Mouse (Mus musculus): ENCODE results near the gene Wasf2. TPM values are rescaled to one million over a fixed set of nuclear protein-coding genes. Genes with fewer than 3 reads are reported as not detected.

The Wasf2 gene
- 43.5 and 66.0 TPM in 2 replicates for polyA plus RNA-seq (2012; rRNA removed)

DNA sequence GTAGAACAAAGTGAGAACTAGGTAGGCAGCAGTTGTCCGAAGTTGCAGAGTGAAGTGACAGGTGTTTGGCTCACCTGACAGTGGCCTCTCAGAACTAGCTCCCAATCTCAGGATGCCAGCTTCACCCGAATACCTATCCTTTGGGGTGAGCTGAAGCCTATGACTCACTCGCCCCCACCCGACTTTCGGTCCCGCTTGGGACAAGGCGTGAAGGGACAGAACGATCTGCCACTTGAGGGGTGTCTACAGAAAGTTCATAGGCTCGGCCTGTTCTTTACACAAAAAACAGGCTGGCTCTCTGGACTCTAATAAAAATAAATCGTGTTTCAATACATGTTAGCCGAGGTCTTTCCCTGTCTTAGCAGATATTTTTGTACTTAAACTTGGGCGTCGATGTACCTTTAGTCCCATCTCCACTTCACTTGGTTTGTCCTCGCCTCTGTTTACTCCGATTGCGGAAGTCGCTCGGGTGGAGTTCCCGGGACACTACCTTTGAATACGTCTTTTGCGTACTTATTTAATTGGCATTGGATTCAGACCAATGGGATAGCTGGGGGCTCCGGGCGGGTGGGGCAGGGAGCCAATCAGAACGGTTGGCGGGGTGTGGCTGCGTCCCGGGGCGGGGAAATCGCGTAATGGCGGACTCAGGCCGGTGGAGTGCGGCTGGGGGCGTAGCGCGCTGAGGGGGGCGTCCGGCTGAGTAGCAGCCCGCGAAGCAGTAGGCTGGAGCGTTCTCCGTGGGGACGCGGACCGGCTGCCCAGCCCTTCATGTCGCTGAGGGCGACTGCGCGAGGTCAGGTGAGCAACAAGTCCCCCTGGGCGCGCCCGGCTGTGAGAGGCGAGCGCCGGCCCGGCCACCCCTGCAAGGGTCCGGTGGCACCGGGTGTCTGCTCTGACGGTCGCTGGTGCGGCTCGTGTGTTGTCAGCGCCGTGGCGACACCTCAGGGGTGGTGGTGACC lies at the start of gene Wasf2:
Gene Wasf2, plus strand, starts transcription at position 575 of the 959 bp plus-strand sequence.
- DNase-seq (ENCODE audit: low read depth, low spot score) = peak; percentile 95
- WGBS = under 1% methylated on average over 65 of the region's 65 CpGs

GRCm38 (mm10) chr4:133080862-133081261 lies 49.4 kb upstream of the Wasf2 start:
- WGBS = 92% methylated on average over 3 of the region's 3 CpGs
- no peak for DNase-seq (ENCODE audit: low read depth, low spot score)

DNA sequence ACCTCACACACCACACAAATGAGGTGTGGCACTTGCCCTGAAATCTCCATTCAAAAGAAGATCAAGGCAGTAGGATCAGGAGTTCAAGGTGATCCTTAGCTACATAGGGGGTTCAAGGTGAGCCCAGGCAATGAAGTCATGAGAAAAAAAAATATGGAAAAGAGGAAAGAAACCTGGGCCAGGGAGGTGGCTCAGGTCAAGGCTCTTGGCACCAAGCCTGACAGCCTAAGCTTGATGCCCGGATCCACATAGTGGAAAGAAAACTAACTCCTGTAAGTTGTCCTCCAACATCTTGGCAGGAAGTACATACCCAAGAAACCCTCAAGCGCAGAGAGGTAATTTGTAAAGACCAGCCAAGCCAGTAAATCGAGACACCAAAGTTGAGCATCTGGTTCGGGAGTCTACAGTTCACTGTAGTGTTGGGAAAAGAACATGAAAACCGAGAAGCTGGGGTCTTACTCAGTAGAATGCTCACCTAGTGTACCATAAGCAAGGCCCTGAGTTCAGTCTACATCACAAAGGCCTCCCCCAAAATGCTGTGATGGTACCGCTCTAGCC lies 48.0 kb upstream of the Wasf2 start:
- no peak for DNase-seq (ENCODE audit: low read depth, low spot score)
- WGBS = 74% methylated on average over 6 of the region's 6 CpGs

DNA sequence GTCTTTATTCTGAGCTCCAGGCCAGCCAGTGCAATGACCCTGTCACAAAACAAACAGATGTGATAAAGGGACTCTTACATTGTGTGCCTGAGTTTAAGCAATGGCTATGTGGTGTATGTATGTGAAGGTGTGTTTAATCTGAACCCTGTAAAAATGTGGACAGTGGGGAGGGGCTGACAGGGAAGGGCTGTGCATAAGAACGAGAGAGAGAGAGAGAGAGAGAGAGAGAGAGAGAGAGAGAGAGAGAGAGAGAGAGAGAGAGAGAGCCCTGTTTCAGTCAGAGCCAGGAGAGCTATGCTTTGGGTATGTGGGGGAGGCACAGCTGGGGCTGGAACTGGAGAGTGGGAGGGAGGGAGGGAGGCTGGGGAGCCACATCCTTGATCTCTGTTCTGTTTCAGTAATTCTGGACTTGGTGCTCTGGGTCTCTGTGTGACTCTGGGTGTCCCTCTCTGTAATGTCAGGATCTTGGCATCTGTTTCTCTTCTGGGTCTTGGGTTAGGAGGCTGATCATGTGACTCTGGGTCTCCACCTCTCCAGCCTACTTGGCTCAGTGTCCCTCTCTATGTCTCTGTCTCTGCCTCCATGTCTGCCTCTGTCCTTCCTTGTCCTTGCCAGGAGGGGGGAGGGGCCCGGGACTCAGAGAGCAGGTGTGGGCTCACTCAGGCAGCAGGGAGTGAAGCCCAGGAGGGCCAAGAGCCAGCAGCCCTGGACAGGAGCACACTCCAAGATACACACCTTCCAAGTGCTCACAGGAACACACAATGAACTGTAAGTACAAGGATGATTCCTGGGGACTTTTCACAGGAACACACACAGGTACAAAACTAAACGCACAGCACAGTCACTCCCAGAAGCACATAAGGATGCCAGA lies 46.1 kb upstream of the Wasf2 start:
- no peak for DNase-seq (ENCODE audit: low read depth, low spot score)

DNA sequence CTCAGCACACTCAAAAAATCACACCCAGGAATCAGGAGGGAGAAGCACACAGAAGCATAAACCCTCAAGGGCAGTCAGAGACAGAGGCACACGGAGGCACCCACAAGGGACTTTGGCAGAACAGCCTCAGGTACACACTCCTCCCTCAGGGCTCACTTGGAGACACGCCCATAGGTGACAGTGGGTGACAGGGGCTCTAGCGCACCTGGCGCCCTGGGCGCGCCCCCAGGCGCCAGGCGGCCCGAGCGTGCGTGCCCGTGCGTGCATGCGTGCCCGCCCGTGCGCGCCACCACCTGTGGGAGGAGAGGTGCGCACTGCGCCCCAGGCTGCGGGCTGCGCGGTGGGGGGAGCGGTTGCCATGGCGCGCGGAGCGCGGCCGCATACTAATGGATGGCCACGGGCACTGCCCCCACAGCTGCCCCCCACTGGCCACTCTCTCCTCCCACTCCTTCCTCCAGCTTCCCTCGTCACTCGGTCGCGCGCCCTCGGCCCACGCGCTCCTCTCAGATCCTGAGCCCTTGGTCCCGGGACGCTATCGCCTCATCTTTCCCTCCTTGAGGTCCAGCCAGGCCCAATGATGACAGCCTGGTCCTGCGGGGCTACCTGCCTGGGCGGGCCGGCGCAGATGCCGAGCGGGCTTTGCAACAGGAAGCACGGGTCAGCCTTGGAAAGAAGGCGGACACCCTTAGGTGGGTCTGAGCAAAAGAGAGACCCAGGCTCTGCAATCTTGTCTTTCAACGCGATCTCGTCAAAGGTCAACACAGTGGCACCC lies 45.1 kb upstream of the Wasf2 start:
- 4% methylated on average over 49 of the region's 53 CpGs for WGBS
- no peak for DNase-seq (ENCODE audit: low read depth, low spot score)

More for the DNA sequence above, 46.1 kb upstream of the Wasf2 start:
- 4% methylated on average over 3 of the region's 3 CpGs for WGBS

DNA sequence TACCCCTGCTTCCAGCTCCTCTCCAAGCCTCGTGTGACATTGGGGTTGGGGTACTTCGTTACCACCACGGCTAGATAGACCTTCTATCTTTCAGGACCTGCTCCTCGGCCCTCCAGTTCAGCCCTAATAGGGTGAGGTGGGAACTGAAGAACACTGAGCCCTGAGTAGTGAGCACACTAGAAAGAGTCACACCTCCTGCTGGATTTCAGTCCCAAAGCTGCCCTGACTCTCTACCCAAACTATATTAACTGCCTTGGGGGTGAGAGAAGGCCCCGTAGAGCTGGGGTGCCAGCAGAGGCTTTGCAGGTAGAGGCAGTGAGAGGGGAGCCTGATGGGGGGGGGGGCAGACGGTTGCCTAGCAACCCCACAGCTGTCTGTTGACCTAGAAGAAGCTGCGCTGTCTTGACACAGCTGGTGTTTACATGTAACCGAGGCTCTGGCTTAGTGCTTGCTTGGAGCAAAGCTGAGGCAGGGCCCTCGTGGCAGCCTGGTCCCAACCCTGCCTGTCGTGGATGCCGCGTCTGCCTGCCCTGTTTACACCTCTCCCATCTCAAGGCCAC lies 44.4 kb upstream of the Wasf2 start:
- no peak for DNase-seq (ENCODE audit: low read depth, low spot score)
- WGBS = 28% methylated on average over 12 of the region's 12 CpGs

- no peak for DNase-seq (ENCODE audit: low read depth, low spot score)
- WGBS = 88% methylated on average over 6 of the region's 6 CpGs
Observed at GRCm38 (mm10) chr4:133087177-133087714, 43.1 kb upstream of the Wasf2 start.

GRCm38 (mm10) chr4:133087835-133088234 lies 42.5 kb upstream of the Wasf2 start:
- 66% methylated on average over 8 of the region's 8 CpGs for WGBS
- DNase-seq (ENCODE audit: low read depth, low spot score) = no peak

DNA sequence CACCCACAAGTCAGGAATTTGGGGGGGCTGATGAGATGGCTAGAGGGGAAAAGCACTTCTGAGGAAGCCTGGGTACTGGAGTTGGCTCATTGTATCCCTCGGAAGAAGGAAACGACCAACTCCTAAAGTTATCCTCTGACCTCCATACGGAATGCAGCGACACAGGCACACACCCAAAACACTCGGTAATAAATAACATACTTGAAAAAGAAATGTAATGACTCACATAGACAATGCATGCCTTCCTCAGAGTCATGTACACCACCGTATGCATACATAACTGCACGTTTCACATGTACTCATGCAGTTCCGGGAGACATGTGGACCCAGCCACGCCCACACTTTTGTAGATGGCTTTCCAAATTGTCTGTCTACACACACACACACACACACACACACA lies 41.0 kb upstream of the Wasf2 start:
- 19% methylated on average over 9 of the region's 9 CpGs for WGBS

GRCm38 (mm10) chr4:133089802-133090201 lies 40.5 kb upstream of the Wasf2 start:
- DNase-seq (ENCODE audit: low read depth, low spot score) = no peak
- WGBS = 62% methylated on average over 4 of the region's 4 CpGs

More for the DNA sequence above, 41.0 kb upstream of the Wasf2 start:
- no peak for DNase-seq (ENCODE audit: low read depth, low spot score)

GRCm38 (mm10) chr4:133090276-133090719 lies 40.0 kb upstream of the Wasf2 start:
- 49% methylated on average over 8 of the region's 8 CpGs for WGBS
- DNase-seq (ENCODE audit: low read depth, low spot score) = no peak

DNA sequence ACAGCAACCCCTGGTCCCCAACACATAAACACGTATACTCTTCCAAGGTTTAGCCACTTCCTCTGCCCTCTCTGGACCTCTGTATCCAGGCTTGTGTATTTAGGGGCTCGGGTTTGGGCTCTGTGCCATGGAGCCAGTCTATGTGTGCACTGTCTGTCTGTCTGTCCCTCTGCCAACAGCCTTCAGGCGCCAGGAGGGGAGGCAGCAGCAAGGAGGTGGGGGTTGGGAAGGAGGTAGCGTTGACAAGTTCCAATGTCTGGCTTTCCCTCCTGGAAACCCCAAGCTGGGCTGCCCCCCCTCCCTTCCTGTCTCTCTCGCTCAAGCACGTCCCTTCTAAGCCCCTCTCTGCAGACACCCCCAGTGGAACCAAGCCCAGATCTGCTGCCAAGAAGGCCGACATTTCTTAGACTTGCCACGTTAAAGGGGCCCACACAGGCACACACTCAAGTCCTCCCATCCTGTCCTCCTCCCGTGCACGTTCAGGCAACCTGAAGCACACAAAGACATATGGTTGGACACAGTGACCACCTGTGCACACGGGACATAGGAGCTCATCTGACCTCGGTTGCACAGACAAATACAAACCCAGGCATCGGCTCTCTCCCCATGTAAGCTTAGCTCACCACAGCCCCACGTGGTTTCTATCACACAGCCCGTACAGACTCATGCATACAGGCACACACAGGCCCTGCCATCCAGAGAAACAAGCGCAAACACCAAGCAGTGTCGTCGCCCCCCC lies 39.4 kb upstream of the Wasf2 start:
- WGBS = 47% methylated on average over 18 of the region's 18 CpGs
- DNase-seq (ENCODE audit: low read depth, low spot score) = no peak

- 77% methylated on average over 4 of the region's 4 CpGs for WGBS
- DNase-seq (ENCODE audit: low read depth, low spot score) = no peak
Observed at GRCm38 (mm10) chr4:133091459-133091785, 38.9 kb upstream of the Wasf2 start.

GRCm38 (mm10) chr4:133092453-133092901 lies 37.8 kb upstream of the Wasf2 start:
- DNase-seq (ENCODE audit: low read depth, low spot score) = no peak

GRCm38 (mm10) chr4:133093056-133093455 lies 37.2 kb upstream of the Wasf2 start:
- no peak for DNase-seq (ENCODE audit: low read depth, low spot score)
- 73% methylated on average over 6 of the region's 6 CpGs for WGBS

More at GRCm38 (mm10) chr4:133092453-133092901, 37.8 kb upstream of the Wasf2 start:
- WGBS = 21% methylated on average over 18 of the region's 18 CpGs

GRCm38 (mm10) chr4:133093481-133094033 lies 36.7 kb upstream of the Wasf2 start:
- no peak for DNase-seq (ENCODE audit: low read depth, low spot score)
- WGBS = 50% methylated on average over 6 of the region's 6 CpGs

- DNase-seq (ENCODE audit: low read depth, low spot score) = no peak
- WGBS = 67% methylated on average over 1 of the region's 1 CpGs
Observed at GRCm38 (mm10) chr4:133094255-133094654, 36.0 kb upstream of the Wasf2 start.

Data from large intestine, adult 2 months (tissue).